In the genomic region with DNA sequence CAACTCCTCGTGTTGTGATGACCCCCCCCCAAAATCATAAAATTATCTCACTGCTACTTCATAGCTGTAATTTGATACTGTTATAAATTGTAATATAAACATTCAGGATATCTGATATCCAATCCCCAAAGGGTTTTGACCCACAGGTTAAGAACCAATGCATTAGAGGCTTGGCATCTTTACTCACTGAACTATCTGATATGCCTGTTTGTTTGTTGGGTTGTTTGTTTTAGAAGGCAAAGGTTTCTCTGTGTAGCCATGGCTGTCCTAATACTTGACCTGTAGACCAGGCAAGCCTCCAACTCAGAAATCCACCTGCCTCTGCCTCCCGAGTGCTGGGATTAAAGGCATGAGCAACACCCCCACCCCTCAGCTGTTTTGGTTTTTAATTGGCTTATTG, we compare ENCODE assay signal across 24 mouse cellular contexts.
"Had no signal": no experiment of that assay in that cellular context is flagged by ENCODE, and none has a peak within 500 bp of the region (broad histone marks: within the 10 kb centered on the region; RNA-seq: fewer than 3 reads in every experiment).

No protein-coding gene starts in this region.

- DNase-seq: gastrocnemius, postnatal 14 days; gastrocnemius, postnatal 36 days; heart, adult 11 months; heart, adult 2 months; heart, postnatal 14 days; heart, postnatal 36 days; kidney, adult 11 months; kidney, adult 2 months; kidney, adult 9 months; kidney, postnatal 14 days; kidney, postnatal 36 days; layer of hippocampus, adult 9-11 months; layer of hippocampus, postnatal 36 days had no signal

- H3K27ac ChIP-seq: heart, adult 2 months; heart, embryonic 13.5 days; heart, embryonic 15.5 days; hindbrain, embryonic 13.5 days; hindbrain, embryonic 15.5 days; hindbrain, postnatal 0 days; kidney, embryonic 15.5 days; kidney, postnatal 0 days; limb, embryonic 13.5 days; limb, embryonic 15.5 days; liver, embryonic 12.5 days; liver, embryonic 14.5 days had no signal

- H3K27me3 ChIP-seq: heart, embryonic 15.5 days; hindbrain, embryonic 15.5 days had no signal

- H3K36me3 ChIP-seq: heart, embryonic 15.5 days; limb, embryonic 15.5 days had no signal

- H3K9ac ChIP-seq: heart, embryonic 13.5 days; heart, embryonic 15.5 days; hindbrain, embryonic 13.5 days; hindbrain, embryonic 15.5 days; kidney, embryonic 15.5 days; limb, embryonic 13.5 days; limb, embryonic 15.5 days; liver, embryonic 12.5 days; liver, embryonic 14.5 days had no signal

- H3K4me3 ChIP-seq: heart, adult 2 months; heart, embryonic 13.5 days; heart, embryonic 15.5 days; hindbrain, embryonic 13.5 days; hindbrain, embryonic 15.5 days; kidney, embryonic 15.5 days; limb, embryonic 13.5 days; limb, embryonic 15.5 days; liver, embryonic 12.5 days had no signal
